Mouse (Mus musculus): ENCODE measurements around the gene Mgat3. TPM values are rescaled to one million over a fixed set of nuclear protein-coding genes. Genes with fewer than 3 reads are reported as not detected.

Gene Mgat3
- total and polyA plus RNA-seq, 3 experiments, result not detected

DNA sequence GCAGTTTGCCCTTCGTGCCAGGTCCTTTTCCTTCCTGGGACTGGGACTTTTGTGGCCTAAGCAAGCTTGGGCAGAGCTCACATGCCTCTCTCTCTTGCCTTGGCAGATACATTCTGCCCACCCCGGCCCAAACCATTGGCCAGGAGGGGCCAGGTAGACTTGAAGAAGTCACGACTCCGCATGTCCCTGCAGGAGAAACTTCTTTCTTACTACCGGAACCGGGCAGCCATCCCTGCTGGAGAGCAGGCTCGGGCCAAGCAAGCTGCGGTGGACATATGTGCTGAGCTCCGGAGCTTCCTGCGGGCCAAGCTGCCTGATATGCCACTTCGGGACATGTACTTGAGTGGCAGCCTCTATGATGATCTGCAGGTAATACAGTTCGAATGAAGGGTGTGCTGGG, 74.6 kb downstream of the Mgat3 start:
- Histone ChIP-seq H3K4me3 (ENCODE audit: control insufficient read depth in 1 of 2, insufficient read depth in 1 of 2, low read depth in 2 of 2, low read length in 2 of 2) (no peak overlapping the region), H3K9me3 (replicated peaks; ENCODE audit: insufficient read depth, low read length) (no peaks in the 10 kb centered on the region), H3K9ac (ENCODE audit: control insufficient read depth, low read depth, low read length, poor library complexity, severe bottlenecking) (no peak overlapping the region), H3K4me1 (ENCODE audit: control insufficient read depth in 1 of 2, insufficient read depth in 2 of 2, low read length in 2 of 2) (peaks cover 6 to 17% of the 10 kb centered on the region in 2 experiments), H3K79me2 (ENCODE audit: control insufficient read depth, insufficient read depth, low read length, poor library complexity) (no peaks in the 10 kb centered on the region; the same call in 1 of the 2 replicates), H3K27me3 (ENCODE audit: control insufficient read depth in 1 of 2, insufficient read depth in 2 of 2, low read length in 2 of 2) (no peaks in the 10 kb centered on the region), H3K27ac (ENCODE audit: control insufficient read depth, low read depth, low read length) (no peak overlapping the region), H3K36me3 (ENCODE audit: control insufficient read depth in 1 of 2, insufficient read depth in 2 of 2, low read length in 2 of 2) (peaks cover 9 to 15% of the 10 kb centered on the region in 2 experiments)
- TF ChIP-seq KAT2A (conservative IDR thresholded peaks at IDR 0.05; ENCODE audit: low read depth, low read length) (no peak), RAD21 (IDR thresholded peaks at IDR 0.05; ENCODE audit: low read depth, low read length) (no peak)
- DNase-seq (ENCODE audit: low read depth, low spot score), result no peak

DNA sequence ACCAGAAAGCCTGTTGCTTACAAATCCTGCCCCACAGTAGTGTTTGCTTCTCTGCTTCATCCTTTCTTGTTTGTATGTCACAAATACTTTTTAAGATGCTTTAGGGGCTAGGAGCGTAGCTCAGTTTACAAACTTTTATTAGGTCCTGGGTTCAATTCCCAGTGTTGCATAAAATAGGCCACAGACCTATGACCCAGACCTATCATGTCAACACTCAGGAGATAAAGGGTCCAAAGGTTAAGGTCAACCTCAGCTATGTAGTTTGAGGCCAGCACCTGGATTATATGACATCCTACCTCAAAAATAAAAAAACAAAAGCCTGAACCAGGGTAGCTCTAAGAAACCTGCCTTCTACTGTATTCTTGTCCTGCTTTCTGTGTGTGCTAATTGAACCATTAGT, 75.1 kb downstream of the Mgat3 start:
- no peaks in the 10 kb centered on the region for H3K9me3 ChIP-seq (replicated peaks; ENCODE audit: insufficient read depth, low read length)
- no peaks in the 10 kb centered on the region for H3K27me3 ChIP-seq (ENCODE audit: control insufficient read depth in 1 of 2, insufficient read depth in 2 of 2, low read length in 2 of 2)
- H3K4me3 ChIP-seq (ENCODE audit: control insufficient read depth in 1 of 2, insufficient read depth in 1 of 2, low read depth in 2 of 2, low read length in 2 of 2), result no peak overlapping the region
- H3K79me2 ChIP-seq (ENCODE audit: control insufficient read depth, insufficient read depth, low read length, poor library complexity), result no peaks in the 10 kb centered on the region; the same call in 1 of the 2 replicates
- TF ChIP-seq MAZ (IDR thresholded peaks at IDR 0.05; ENCODE audit: low read depth, low read length), result no peak
- TF ChIP-seq HCFC1 (IDR thresholded peaks at IDR 0.05; ENCODE audit: low read depth, low read length), result no peak
- TF ChIP-seq NRF1 (IDR thresholded peaks at IDR 0.05; ENCODE audit: insufficient read depth, low read depth, low read length, poor library complexity, severe bottlenecking), result no peak
- TF ChIP-seq MAFK (IDR thresholded peaks at IDR 0.05; ENCODE audit: borderline replicate concordance, low read depth, low read length), result no peak
- no peak for TF ChIP-seq CHD2 (IDR thresholded peaks at IDR 0.05; ENCODE audit: low read length)
- TF ChIP-seq MAX (IDR thresholded peaks at IDR 0.05; ENCODE audit: low read length), result no peak
- no peak for TF ChIP-seq SIN3A (IDR thresholded peaks at IDR 0.05; ENCODE audit: low read length)
- no peak for TF ChIP-seq NELFE (IDR thresholded peaks at IDR 0.05; ENCODE audit: low read depth, low read length)
- no peak for TF ChIP-seq EP300 (IDR thresholded peaks at IDR 0.05; ENCODE audit: low read depth in 1 of 2, low read length in 2 of 2)
- no peak for TF ChIP-seq ZMIZ1 (IDR thresholded peaks at IDR 0.05; ENCODE audit: low read depth, low read length)
- no peak for TF ChIP-seq JUND (IDR thresholded peaks at IDR 0.05; ENCODE audit: low read depth, low read length)
- TF ChIP-seq GATA1 (IDR thresholded peaks at IDR 0.05; ENCODE audit: low read depth, low read length), result no peak
- no peak for TF ChIP-seq USF1 (IDR thresholded peaks at IDR 0.05; ENCODE audit: low read depth, low read length)
- no peak for TF ChIP-seq MYC (IDR thresholded peaks at IDR 0.05; ENCODE audit: low read depth, low read length)
- TF ChIP-seq MEF2A (IDR thresholded peaks at IDR 0.05; ENCODE audit: extremely low read depth, insufficient replicate concordance, low read depth, low read length, poor library complexity, severe bottlenecking), result no peak
- no peak for TF ChIP-seq MXI1 (IDR thresholded peaks at IDR 0.05; ENCODE audit: low read depth, low read length)
- no peak overlapping the region for H3K9ac ChIP-seq (ENCODE audit: control insufficient read depth, low read depth, low read length, poor library complexity, severe bottlenecking)
- peaks cover 9 to 15% of the 10 kb centered on the region in 2 experiments for H3K36me3 ChIP-seq (ENCODE audit: control insufficient read depth in 1 of 2, insufficient read depth in 2 of 2, low read length in 2 of 2)
- H3K4me1 ChIP-seq (ENCODE audit: control insufficient read depth in 1 of 2, insufficient read depth in 2 of 2, low read length in 2 of 2), result peaks cover 6 to 17% of the 10 kb centered on the region in 2 experiments
- no peak overlapping the region for H3K27ac ChIP-seq (ENCODE audit: control insufficient read depth, low read depth, low read length)
- DNase-seq (ENCODE audit: low read depth, low spot score), result no peak
